ENCODE assay signal across 11 mouse cellular contexts in genomic region chr9:21012368-21012767, GRCm38 (mm10). TPM values are rescaled to one million over a fixed set of nuclear protein-coding genes. Genes with fewer than 3 reads are reported as not detected.
DNase-seq lines count a peak whose midpoint lies in the region; ATAC-seq and TF ChIP-seq lines count a peak whose summit lies in the region.
"Had no signal": no experiment of that assay in that cellular context is flagged by ENCODE, and none has a peak within 500 bp of the region (broad histone marks: within the 10 kb centered on the region; RNA-seq: fewer than 3 reads in every experiment).

No protein-coding gene starts in this region.

- ATAC-seq in heart, embryonic 12.5 days (ENCODE audit: insufficient number of reproducible peaks, low FRiP score): no peak
- no peak for ATAC-seq in limb, embryonic 15.5 days (ENCODE audit: insufficient number of reproducible peaks, low FRiP score, low TSS enrichment, low read depth)
- 0 out of 2 replicates have a peak, but pooled peaks have one; percentile 40 for ATAC-seq in erythroid progenitor cell, adult 5-6 weeks (replicated peaks; ENCODE audit: low FRiP score, poor library complexity, severe bottlenecking)
- ATAC-seq in liver, postnatal 0 days: no peak
- no peak for ATAC-seq in midbrain, embryonic 11.5 days (ENCODE audit: low FRiP score)
- no peak for ATAC-seq in megakaryocyte-erythroid progenitor cell, adult 5-6 weeks (replicated peaks; ENCODE audit: low FRiP score, low TSS enrichment, poor library complexity, severe bottlenecking)
- ATAC-seq: forebrain, postnatal 0 days had no signal

- peak; percentile 58 for TF ChIP-seq CTCF in liver, postnatal 0 days (IDR thresholded peaks at IDR 0.05; ENCODE audit: low read depth)

- peak overlapping the region; percentile 28; the same call in 1 of the 2 replicates for H3K27ac ChIP-seq in heart, embryonic 12.5 days (ENCODE audit: poor library complexity, severe bottlenecking)
- peak overlapping the region; percentile 47; the same call in 1 of the 2 replicates for H3K27ac ChIP-seq in limb, embryonic 15.5 days
- H3K27ac ChIP-seq in limb, embryonic 10.5 days: no peak overlapping the region
- no peak overlapping the region; the same call in 1 of the 2 replicates for H3K27ac ChIP-seq in liver, postnatal 0 days (ENCODE audit: low read depth)
- no peak overlapping the region for H3K27ac ChIP-seq in midbrain, embryonic 11.5 days (ENCODE audit: low read depth, low read length)
- H3K27ac ChIP-seq: embryonic facial prominence, embryonic 13.5 days had no signal

- 48% methylated on average over 1 of the region's 1 CpGs for WGBS in heart, embryonic 12.5 days
- WGBS in limb, embryonic 15.5 days: 52% methylated on average over 1 of the region's 1 CpGs
- 44% methylated on average over 1 of the region's 1 CpGs for WGBS in limb, embryonic 10.5 days
- 27% methylated on average over 1 of the region's 1 CpGs for WGBS in liver, postnatal 0 days (ENCODE audit: insufficient replicate concordance)
- WGBS in midbrain, embryonic 11.5 days: 50% methylated on average over 1 of the region's 1 CpGs

- no peak overlapping the region for H3K4me3 ChIP-seq in heart, embryonic 12.5 days
- H3K4me3 ChIP-seq in limb, embryonic 15.5 days: no peak overlapping the region
- H3K4me3 ChIP-seq in limb, embryonic 10.5 days: no peak overlapping the region
- H3K4me3 ChIP-seq in liver, postnatal 0 days (ENCODE audit: low read depth, low read length): no peak overlapping the region
- no peak overlapping the region for H3K4me3 ChIP-seq in midbrain, embryonic 11.5 days (ENCODE audit: low read depth, low read length)
- H3K4me3 ChIP-seq: embryonic facial prominence, embryonic 13.5 days had no signal

- H3K4me2 ChIP-seq in heart, embryonic 12.5 days: no peak overlapping the region
- H3K4me2 ChIP-seq in limb, embryonic 15.5 days: no peak overlapping the region
- H3K4me2 ChIP-seq in liver, postnatal 0 days (ENCODE audit: low read depth, low read length): no peak overlapping the region
- no peak overlapping the region for H3K4me2 ChIP-seq in midbrain, embryonic 11.5 days
- H3K4me2 ChIP-seq: embryonic facial prominence, embryonic 13.5 days had no signal

- DNase-seq in heart, postnatal 4 days: no peak
- DNase-seq in limb, embryonic 10.5 days (ENCODE audit: low spot score): no peak
- DNase-seq in liver, postnatal 0 days: no peak
- DNase-seq in midbrain, embryonic 11.5 days (ENCODE audit: low spot score, missing footprints): no peak
- DNase-seq: cerebellum, postnatal 14 days; forebrain, postnatal 0 days had no signal

- peaks cover 23% of the 10 kb centered on the region for H3K4me1 ChIP-seq in heart, embryonic 12.5 days (replicated peaks)
- H3K4me1 ChIP-seq in limb, embryonic 15.5 days: peaks cover 25% of the 10 kb centered on the region
- H3K4me1 ChIP-seq in limb, embryonic 10.5 days: peaks cover 22% of the 10 kb centered on the region
- H3K4me1 ChIP-seq in liver, postnatal 0 days (ENCODE audit: insufficient read depth): peaks cover 37% of the 10 kb centered on the region
- H3K4me1 ChIP-seq in midbrain, embryonic 11.5 days (ENCODE audit: control insufficient read depth, insufficient read depth, low read length): no peaks in the 10 kb centered on the region; the same call in 1 of the 2 replicates

- H3K27me3 ChIP-seq in heart, embryonic 12.5 days (replicated peaks): peaks cover 37% of the 10 kb centered on the region
- peaks cover 28% of the 10 kb centered on the region for H3K27me3 ChIP-seq in limb, embryonic 15.5 days
- peaks cover 54% of the 10 kb centered on the region for H3K27me3 ChIP-seq in limb, embryonic 10.5 days (ENCODE audit: low read depth, poor library complexity, severe bottlenecking)
- no peaks in the 10 kb centered on the region; the same call in 1 of the 2 replicates for H3K27me3 ChIP-seq in liver, postnatal 0 days (ENCODE audit: insufficient read depth, low read length)
- H3K27me3 ChIP-seq in midbrain, embryonic 11.5 days (ENCODE audit: control insufficient read depth, insufficient read depth, low read length): peaks cover 32% of the 10 kb centered on the region

- H3K9me3 ChIP-seq in heart, embryonic 12.5 days (replicated peaks): no peaks in the 10 kb centered on the region
- no peaks in the 10 kb centered on the region for H3K9me3 ChIP-seq in limb, embryonic 15.5 days
- H3K9me3 ChIP-seq in limb, embryonic 10.5 days (replicated peaks): no peaks in the 10 kb centered on the region
- H3K9me3 ChIP-seq in liver, postnatal 0 days (ENCODE audit: low read length): no peaks in the 10 kb centered on the region
- no peaks in the 10 kb centered on the region for H3K9me3 ChIP-seq in midbrain, embryonic 11.5 days (ENCODE audit: control insufficient read depth, low read length)
- H3K9me3 ChIP-seq: embryonic facial prominence, embryonic 13.5 days had no signal

- H3K36me3 ChIP-seq in heart, embryonic 12.5 days: peaks cover 22% of the 10 kb centered on the region
- H3K36me3 ChIP-seq in limb, embryonic 15.5 days: peaks cover 19% of the 10 kb centered on the region
- peaks cover 22% of the 10 kb centered on the region for H3K36me3 ChIP-seq in limb, embryonic 10.5 days
- peaks cover 13% of the 10 kb centered on the region for H3K36me3 ChIP-seq in liver, postnatal 0 days (replicated peaks; ENCODE audit: insufficient read depth, low read length)
- H3K36me3 ChIP-seq in midbrain, embryonic 11.5 days (ENCODE audit: control insufficient read depth, insufficient read depth, low read length): peaks cover 2% of the 10 kb centered on the region; the same call in 1 of the 2 replicates

- no peak for TF ChIP-seq EP300 in liver, postnatal 0 days (IDR thresholded peaks at IDR 0.05; ENCODE audit: low read depth)

- no peak overlapping the region for H3K9ac ChIP-seq in heart, embryonic 12.5 days
- H3K9ac ChIP-seq in limb, embryonic 15.5 days: no peak overlapping the region
- H3K9ac ChIP-seq in liver, postnatal 0 days (replicated peaks): no peak overlapping the region
- H3K9ac ChIP-seq in midbrain, embryonic 11.5 days (ENCODE audit: low read length): no peak overlapping the region
- H3K9ac ChIP-seq: embryonic facial prominence, embryonic 13.5 days; forebrain, postnatal 0 days had no signal

RNA-seq across cellular contexts. Expression of gene Icam1, which starts 3.4 kb away (rescaled TPM):
- polyA plus RNA-seq in heart, embryonic 12.5 days (2016; fragmentation: Nextera tagmentation; extraction: Ambion mirVana): 8.9 and 9.3 TPM in 2 replicates
- 1 to 10 TPM; 8.0 to 8.5 TPM for total RNA-seq in heart, postnatal 4 days (2021)
- 23.4 and 24.4 TPM in 2 replicates for polyA plus RNA-seq in limb, embryonic 15.5 days (2015; fragmentation: Nextera tagmentation; extraction: Ambion mirVana)
- 6.2 and 7.6 TPM in 2 replicates for polyA plus RNA-seq in limb, embryonic 10.5 days (2016; fragmentation: Nextera tagmentation; extraction: Ambion mirVana)
- 1.3 TPM in 1 of 2 replicates, not detected in the other for total RNA-seq in erythroid progenitor cell, adult 5-6 weeks (2015; ENCODE audit: low replicate concordance)
- total RNA-seq in erythroid progenitor cell, adult 5-6 weeks (2017; ENCODE audit: low replicate concordance): 1.5 and 9.0 TPM in 2 replicates
- 12.7 and 13.6 TPM in 2 replicates for polyA plus RNA-seq in liver, postnatal 0 days (2015; fragmentation: Nextera tagmentation; extraction: Ambion mirVana)
- polyA plus RNA-seq in midbrain, embryonic 11.5 days (2014; fragmentation: Nextera tagmentation; extraction: Ambion mirVana): 3.9 and 4.0 TPM in 2 replicates
- total RNA-seq in megakaryocyte-erythroid progenitor cell, adult 5-6 weeks (2014; fragmentation: Nextera tagmentation): 1.9 and 3.4 TPM in 2 replicates
- 3.6 TPM in 2 replicates for total RNA-seq in megakaryocyte-erythroid progenitor cell, adult 5-6 weeks (2017)

RNA-seq across cellular contexts. Expression of gene Mrpl4, which starts 9.8 kb away (rescaled TPM):
- polyA plus RNA-seq in heart, embryonic 12.5 days (2016; fragmentation: Nextera tagmentation; extraction: Ambion mirVana): 123 and 126 TPM in 2 replicates
- 10 to 100 TPM; 85.7 to 98.0 TPM for total RNA-seq in heart, postnatal 4 days (2021)
- 112 and 116 TPM in 2 replicates for polyA plus RNA-seq in limb, embryonic 15.5 days (2015; fragmentation: Nextera tagmentation; extraction: Ambion mirVana)
- 177 and 190 TPM in 2 replicates for polyA plus RNA-seq in limb, embryonic 10.5 days (2016; fragmentation: Nextera tagmentation; extraction: Ambion mirVana)
- 13.0 and 22.0 TPM in 2 replicates for total RNA-seq in erythroid progenitor cell, adult 5-6 weeks (2015; ENCODE audit: low replicate concordance)
- 13.3 and 18.0 TPM in 2 replicates for total RNA-seq in erythroid progenitor cell, adult 5-6 weeks (2017; ENCODE audit: low replicate concordance)
- polyA plus RNA-seq in liver, postnatal 0 days (2015; fragmentation: Nextera tagmentation; extraction: Ambion mirVana): 54.6 and 55.0 TPM in 2 replicates
- 120 and 121 TPM in 2 replicates for polyA plus RNA-seq in midbrain, embryonic 11.5 days (2014; fragmentation: Nextera tagmentation; extraction: Ambion mirVana)
- 66.2 and 78.8 TPM in 2 replicates for total RNA-seq in megakaryocyte-erythroid progenitor cell, adult 5-6 weeks (2014; fragmentation: Nextera tagmentation)
- total RNA-seq in megakaryocyte-erythroid progenitor cell, adult 5-6 weeks (2017): 23.7 and 43.3 TPM in 2 replicates

RNA-seq across cellular contexts. Expression of gene Icam4, which starts 16.8 kb away (rescaled TPM):
- 5.6 and 8.1 TPM in 2 replicates for polyA plus RNA-seq in heart, embryonic 12.5 days (2016; fragmentation: Nextera tagmentation; extraction: Ambion mirVana)
- total RNA-seq in heart, postnatal 4 days (2021): under 1 TPM; 0.27 to 0.93 TPM
- polyA plus RNA-seq in limb, embryonic 15.5 days (2015; fragmentation: Nextera tagmentation; extraction: Ambion mirVana): 0.96 and 3.0 TPM in 2 replicates
- 5.1 and 5.4 TPM in 2 replicates for polyA plus RNA-seq in limb, embryonic 10.5 days (2016; fragmentation: Nextera tagmentation; extraction: Ambion mirVana)
- total RNA-seq in erythroid progenitor cell, adult 5-6 weeks (2015; ENCODE audit: low replicate concordance): 164 and 214 TPM in 2 replicates
- total RNA-seq in erythroid progenitor cell, adult 5-6 weeks (2017; ENCODE audit: low replicate concordance): 107 and 112 TPM in 2 replicates
- 57.7 and 58.5 TPM in 2 replicates for polyA plus RNA-seq in liver, postnatal 0 days (2015; fragmentation: Nextera tagmentation; extraction: Ambion mirVana)
- 5.4 and 9.2 TPM in 2 replicates for polyA plus RNA-seq in midbrain, embryonic 11.5 days (2014; fragmentation: Nextera tagmentation; extraction: Ambion mirVana)
- 34.3 and 38.9 TPM in 2 replicates for total RNA-seq in megakaryocyte-erythroid progenitor cell, adult 5-6 weeks (2014; fragmentation: Nextera tagmentation)
- total RNA-seq in megakaryocyte-erythroid progenitor cell, adult 5-6 weeks (2017): 16.3 and 40.0 TPM in 2 replicates
- total RNA-seq: forebrain, postnatal 0 days had no signal
- polyA plus RNA-seq: forebrain, postnatal 0 days had no signal

RNA-seq across cellular contexts. Expression of gene Icam5, which starts 19.5 kb away (rescaled TPM):
- polyA plus RNA-seq in heart, embryonic 12.5 days (2016; fragmentation: Nextera tagmentation; extraction: Ambion mirVana): not detected in 2 replicates
- not detected for total RNA-seq in heart, postnatal 4 days (2021)
- polyA plus RNA-seq in limb, embryonic 15.5 days (2015; fragmentation: Nextera tagmentation; extraction: Ambion mirVana): 0.05 and 0.21 TPM in 2 replicates
- polyA plus RNA-seq in limb, embryonic 10.5 days (2016; fragmentation: Nextera tagmentation; extraction: Ambion mirVana): 0.05 TPM in 1 of 2 replicates, not detected in the other
- 1.3 and 1.4 TPM in 2 replicates for total RNA-seq in erythroid progenitor cell, adult 5-6 weeks (2015; ENCODE audit: low replicate concordance)
- 1.3 and 3.5 TPM in 2 replicates for total RNA-seq in erythroid progenitor cell, adult 5-6 weeks (2017; ENCODE audit: low replicate concordance)
- 0.05 and 0.08 TPM in 2 replicates for polyA plus RNA-seq in liver, postnatal 0 days (2015; fragmentation: Nextera tagmentation; extraction: Ambion mirVana)
- polyA plus RNA-seq in midbrain, embryonic 11.5 days (2014; fragmentation: Nextera tagmentation; extraction: Ambion mirVana): not detected in 2 replicates
- total RNA-seq in megakaryocyte-erythroid progenitor cell, adult 5-6 weeks (2014; fragmentation: Nextera tagmentation): 1.1 and 1.2 TPM in 2 replicates
- 0.05 and 0.27 TPM in 2 replicates for total RNA-seq in megakaryocyte-erythroid progenitor cell, adult 5-6 weeks (2017)

RNA-seq across cellular contexts. Expression of gene S1pr2, which starts 35.8 kb away (rescaled TPM):
- 22.5 and 25.9 TPM in 2 replicates for polyA plus RNA-seq in heart, embryonic 12.5 days (2016; fragmentation: Nextera tagmentation; extraction: Ambion mirVana)
- 10 to 100 TPM in 1 of 2 experiments, 1 to 10 TPM in 1; 8.4 to 11.1 TPM for total RNA-seq in heart, postnatal 4 days (2021)
- 62.0 and 65.1 TPM in 2 replicates for polyA plus RNA-seq in limb, embryonic 15.5 days (2015; fragmentation: Nextera tagmentation; extraction: Ambion mirVana)
- polyA plus RNA-seq in limb, embryonic 10.5 days (2016; fragmentation: Nextera tagmentation; extraction: Ambion mirVana): 47.6 and 53.7 TPM in 2 replicates
- not detected in 2 replicates for total RNA-seq in erythroid progenitor cell, adult 5-6 weeks (2015; ENCODE audit: low replicate concordance)
- total RNA-seq in erythroid progenitor cell, adult 5-6 weeks (2017; ENCODE audit: low replicate concordance): under 0.01 and 0.39 TPM in 2 replicates
- 2.4 and 3.1 TPM in 2 replicates for polyA plus RNA-seq in liver, postnatal 0 days (2015; fragmentation: Nextera tagmentation; extraction: Ambion mirVana)
- polyA plus RNA-seq in midbrain, embryonic 11.5 days (2014; fragmentation: Nextera tagmentation; extraction: Ambion mirVana): 18.1 and 20.1 TPM in 2 replicates
- total RNA-seq in megakaryocyte-erythroid progenitor cell, adult 5-6 weeks (2014; fragmentation: Nextera tagmentation): 1.7 and 3.4 TPM in 2 replicates
- total RNA-seq in megakaryocyte-erythroid progenitor cell, adult 5-6 weeks (2017): 0.46 TPM in 1 of 2 replicates, not detected in the other

Comparison
In these comparisons a context has a peak if more than half of its experiments do, and no peak if none do; other contexts are left out.
1. H3K27ac ChIP-seq: peak in heart, embryonic 12.5 days (single experiment) and limb, embryonic 15.5 days (single experiment); none in limb, embryonic 10.5 days (single experiment), liver, postnatal 0 days (single experiment) and midbrain, embryonic 11.5 days (single experiment).